Mouse (Mus musculus): Measurements from ENCODE around the gene Stx7.

- TF ChIP-seq CTCF (conservative IDR thresholded peaks at IDR 0.05; ENCODE audit: low read length) (no peak), POU5F1 (IDR thresholded peaks at IDR 0.05; ENCODE audit: borderline replicate concordance, low read length) (no peak), NANOG (IDR thresholded peaks at IDR 0.05; ENCODE audit: borderline replicate concordance, low read length) (no peak)
Measured at GRCm38 (mm10) chr10:24232281-24232680, 83.2 kb downstream of the Stx7 start.
